Mouse (Mus musculus): Measurements from ENCODE around the gene Itprid1.

GRCm38 (mm10) chr6:55902329-55902605 is 65.6 kb downstream of the Itprid1 start:
- TF ChIP-seq CTCF (IDR thresholded peaks at IDR 0.05; ENCODE audit: control insufficient read depth, insufficient read depth, insufficient replicate concordance, low read depth, low read length), result no peak
- no peak for TF ChIP-seq POLR2A (IDR thresholded peaks at IDR 0.05; ENCODE audit: control insufficient read depth, low read depth, low read length)
